Mouse (Mus musculus): ENCODE measurements around the gene Ftl1.

The Ftl1 gene

GRCm38 (mm10) chr7:45449974-45450373 lies 9.7 kb downstream of the Ftl1 start:
- no peak for DNase-seq

- DNase-seq: peak; percentile 75
These were observed 12.2 kb downstream of the Ftl1 start for GRCm38 (mm10) chr7:45447325-45447990.

- no peak for DNase-seq
These were observed 13.1 kb downstream of the Ftl1 start for GRCm38 (mm10) chr7:45446589-45446988.

GRCm38 (mm10) chr7:45443526-45444420 lies 15.9 kb downstream of the Ftl1 start:
- DNase-seq: no peak

- peak; percentile 47 for DNase-seq
These were observed 22.0 kb downstream of the Ftl1 start, which contains the start of gene Ruvbl2 for GRCm38 (mm10) chr7:45437521-45438276. Gene Ruvbl2 (minus strand): TSS chr7:45438096.

- DNase-seq: no peak
These were observed 22.6 kb downstream of the Ftl1 start for GRCm38 (mm10) chr7:45437046-45437445.

GRCm38 (mm10) chr7:45436444-45436843 lies 23.2 kb downstream of the Ftl1 start:
- no peak for DNase-seq

GRCm38 (mm10) chr7:45435038-45435437 lies 24.6 kb downstream of the Ftl1 start:
- DNase-seq: peak; percentile 49

GRCm38 (mm10) chr7:45434203-45435015 lies 25.3 kb downstream of the Ftl1 start, which contains the start of gene Gys1:
Gene Gys1 (plus strand): TSS chr7:45434844.
- peak; percentile 100 for DNase-seq

- DNase-seq: no peak
These were observed 25.9 kb downstream of the Ftl1 start for GRCm38 (mm10) chr7:45433835-45434202.

GRCm38 (mm10) chr7:45426556-45426955 lies 33.1 kb downstream of the Ftl1 start:
- no peak for DNase-seq

- DNase-seq: no peak
These were observed 38.5 kb downstream of the Ftl1 start for GRCm38 (mm10) chr7:45421194-45421593.

- DNase-seq: no peak
These were observed 39.1 kb downstream of the Ftl1 start, which contains the start of gene Lhb for GRCm38 (mm10) chr7:45420615-45420919. Gene Lhb (plus strand): TSS chr7:45420820.

GRCm38 (mm10) chr7:45419859-45420614 lies 39.6 kb downstream of the Ftl1 start:
- DNase-seq: peak; percentile 48

GRCm38 (mm10) chr7:45417962-45418492 lies 41.7 kb downstream of the Ftl1 start:
- no peak for DNase-seq

GRCm38 (mm10) chr7:45415636-45416035 lies 44.0 kb downstream of the Ftl1 start:
- no peak for DNase-seq

GRCm38 (mm10) chr7:45414740-45415224 lies 44.9 kb downstream of the Ftl1 start:
- no peak for DNase-seq

- peak; percentile 62 for DNase-seq
These were observed 45.6 kb downstream of the Ftl1 start for GRCm38 (mm10) chr7:45413864-45414739.

GRCm38 (mm10) chr7:45413113-45413863 lies 46.4 kb downstream of the Ftl1 start, which contains the start of gene Ntf5:
Gene Ntf5 (plus strand): TSS chr7:45413695.
- DNase-seq: peak; percentile 49

Measured in lung, postnatal 10 days (tissue).